11 mouse cellular contexts compared by ENCODE assay signal in the genomic region with DNA sequence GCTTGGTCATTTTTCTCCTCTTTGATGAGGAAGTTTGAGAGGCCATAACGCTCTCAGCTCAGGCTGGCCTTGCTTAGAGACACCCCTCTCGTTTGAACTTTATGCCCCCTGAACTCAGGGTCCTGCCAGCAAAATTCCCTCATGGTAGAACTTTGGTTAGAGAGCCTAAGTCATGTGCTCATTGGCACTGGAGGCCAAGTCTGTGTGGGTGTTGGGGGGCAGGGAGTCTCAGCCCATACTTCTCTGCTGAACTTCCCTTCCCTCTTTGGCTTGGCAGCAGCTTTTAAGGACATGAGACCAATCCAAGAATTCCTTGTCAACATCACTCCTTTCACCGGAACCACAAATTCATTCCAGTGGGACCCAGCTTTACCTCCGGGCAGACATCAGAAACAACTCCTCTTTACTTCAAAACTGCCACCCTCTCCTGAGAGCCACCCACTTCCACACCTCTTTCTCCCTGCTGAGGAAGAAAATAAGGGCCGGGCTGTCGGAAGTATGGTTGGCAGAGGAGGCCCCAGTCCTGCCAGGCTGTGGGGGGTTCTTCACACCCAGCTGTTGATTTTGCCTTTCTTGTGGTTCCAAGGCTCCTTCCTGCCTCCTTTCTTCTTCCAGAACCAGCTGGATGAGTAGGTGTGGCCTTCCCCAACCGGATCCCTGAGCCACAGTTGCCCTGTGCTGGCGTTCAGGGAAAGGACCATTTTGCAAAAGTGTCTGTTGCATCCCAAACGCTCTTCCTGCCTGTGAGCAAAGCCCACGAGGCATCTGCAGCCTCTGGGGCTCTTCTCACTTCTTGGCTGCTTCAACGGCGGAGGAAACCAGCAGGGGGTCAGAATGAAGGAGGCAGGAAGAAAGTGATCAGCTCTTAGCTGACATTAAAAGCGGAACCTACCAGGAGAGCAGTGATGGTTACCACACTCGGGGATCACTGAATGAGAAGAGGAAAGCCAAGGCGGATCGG.
DNase-seq lines count a peak whose midpoint lies in the region; ATAC-seq and TF ChIP-seq lines count a peak whose summit lies in the region.
"Had no signal": no experiment of that assay in that cellular context is flagged by ENCODE, and none has a peak within 500 bp of the region (broad histone marks: within the 10 kb centered on the region; RNA-seq: fewer than 3 reads in every experiment).

No protein-coding gene starts in this region.

- H3K4me1 ChIP-seq in lung, embryonic 16.5 days (replicated peaks; ENCODE audit: control insufficient read depth, insufficient read depth, low read length) = peaks cover 9% of the 10 kb centered on the region
- H3K4me1 ChIP-seq in lung, postnatal 0 days (ENCODE audit: insufficient read depth, low read depth, low read length) = peaks cover 10% of the 10 kb centered on the region; the same call in 1 of the 2 replicates

- DNase-seq in frontal cortex, postnatal 14 days (ENCODE audit: low spot score in 2 of 2) = no peak
- DNase-seq in lung, postnatal 0 days (ENCODE audit: low spot score) = no peak
- DNase-seq in telencephalon, adult 2 months (ENCODE audit: low read depth, low spot score) = peak; percentile 67
- no peak for DNase-seq in embryo, embryonic 11 days
- no peak for DNase-seq in embryo, embryonic 9.5 days (ENCODE audit: extremely low spot score)
- DNase-seq: retina, postnatal 1 day had no signal

- no peaks in the 10 kb centered on the region for H3K36me3 ChIP-seq in lung, embryonic 16.5 days (ENCODE audit: control insufficient read depth, insufficient read depth, low read length)
- H3K36me3 ChIP-seq in lung, postnatal 0 days (ENCODE audit: insufficient read depth, low read length) = no peaks in the 10 kb centered on the region

- H3K4me3 ChIP-seq in lung, embryonic 16.5 days (ENCODE audit: low read length) = no peak overlapping the region
- H3K4me3 ChIP-seq in lung, postnatal 0 days (ENCODE audit: low read depth, low read length) = no peak overlapping the region
- H3K4me3 ChIP-seq: left cerebral cortex, adult 2 months had no signal

- peak; percentile 84 for ATAC-seq in frontal cortex, adult (ENCODE audit: low TSS enrichment)
- peak; percentile 56 for ATAC-seq in lung, embryonic 16.5 days (ENCODE audit: low read depth)
- no peak; the same call in none of the 2 replicates for ATAC-seq in lung, postnatal 0 days
- ATAC-seq in granulocyte monocyte progenitor cell, adult 5-6 weeks (replicated peaks; ENCODE audit: poor library complexity, severe bottlenecking) = peak; percentile 91

- TF ChIP-seq CTCF in lung, postnatal 0 days (IDR thresholded peaks at IDR 0.05) = no peak

- H3K9me3 ChIP-seq in lung, embryonic 16.5 days (ENCODE audit: control insufficient read depth, low read length) = no peaks in the 10 kb centered on the region; the same call in 1 of the 2 replicates
- no peaks in the 10 kb centered on the region for H3K9me3 ChIP-seq in lung, postnatal 0 days (ENCODE audit: low read length)

- TF ChIP-seq EP300 in lung, postnatal 0 days (IDR thresholded peaks at IDR 0.05) = no peak

- WGBS in lung, embryonic 16.5 days = 42% methylated on average over 16 of the region's 16 CpGs
- 37% methylated on average over 16 of the region's 16 CpGs for WGBS in lung, postnatal 0 days

- H3K27ac ChIP-seq in lung, embryonic 16.5 days (ENCODE audit: low read length) = no peak overlapping the region
- no peak overlapping the region for H3K27ac ChIP-seq in lung, postnatal 0 days (ENCODE audit: low read length)
- H3K27ac ChIP-seq: hindbrain, embryonic 14.5 days; left cerebral cortex, adult 2 months had no signal

- H3K4me2 ChIP-seq in lung, embryonic 16.5 days (ENCODE audit: low read depth, low read length) = no peak overlapping the region
- H3K4me2 ChIP-seq in lung, postnatal 0 days (replicated peaks; ENCODE audit: low read depth, low read length) = no peak overlapping the region
- H3K4me2 ChIP-seq: hindbrain, embryonic 14.5 days had no signal

- H3K27me3 ChIP-seq in lung, embryonic 16.5 days (ENCODE audit: control insufficient read depth, insufficient read depth, low read depth, low read length) = no peaks in the 10 kb centered on the region
- no peaks in the 10 kb centered on the region for H3K27me3 ChIP-seq in lung, postnatal 0 days (replicated peaks; ENCODE audit: insufficient read depth, low read length)

- H3K9ac ChIP-seq in lung, embryonic 16.5 days (ENCODE audit: low read length) = no peak overlapping the region
- no peak overlapping the region for H3K9ac ChIP-seq in lung, postnatal 0 days (replicated peaks; ENCODE audit: low read depth)
- H3K9ac ChIP-seq: hindbrain, embryonic 14.5 days had no signal
